Mouse (Mus musculus): ENCODE results near the gene Abi3.

DNA sequence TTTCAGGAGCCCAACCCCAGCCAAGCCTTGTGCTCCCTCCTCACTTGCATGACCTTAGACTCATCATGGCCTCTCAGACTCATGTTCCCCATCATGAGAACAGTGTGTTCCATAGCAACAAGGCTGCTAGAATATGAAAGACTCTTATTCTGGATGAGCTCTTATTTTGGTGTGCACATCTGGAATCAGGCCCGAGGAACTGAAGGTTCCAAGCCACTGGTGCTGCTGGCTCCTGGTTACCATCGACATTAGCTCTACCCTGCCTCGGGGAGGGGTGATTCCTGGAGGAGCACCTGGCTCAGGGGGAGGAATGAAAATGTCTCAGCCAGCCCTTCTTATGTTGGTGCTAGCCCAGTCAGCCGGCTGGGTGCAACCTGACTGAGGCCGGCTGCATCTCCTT, 27.4 kb downstream of the Abi3 start:
- no peak for TF ChIP-seq CTCF (IDR thresholded peaks at IDR 0.05; ENCODE audit: low read depth, low read length)
- no peak for TF ChIP-seq POLR2A (IDR thresholded peaks at IDR 0.05; ENCODE audit: borderline replicate concordance, low read depth, low read length)
